Mouse (Mus musculus): Measurements from ENCODE around the gene Atg2b. TPM values are rescaled to one million over a fixed set of nuclear protein-coding genes. Genes with fewer than 3 reads are reported as not detected.

Atg2b gene
- polyA plus RNA-seq, 2 experiments: 18.6 to 32.5 TPM

DNA sequence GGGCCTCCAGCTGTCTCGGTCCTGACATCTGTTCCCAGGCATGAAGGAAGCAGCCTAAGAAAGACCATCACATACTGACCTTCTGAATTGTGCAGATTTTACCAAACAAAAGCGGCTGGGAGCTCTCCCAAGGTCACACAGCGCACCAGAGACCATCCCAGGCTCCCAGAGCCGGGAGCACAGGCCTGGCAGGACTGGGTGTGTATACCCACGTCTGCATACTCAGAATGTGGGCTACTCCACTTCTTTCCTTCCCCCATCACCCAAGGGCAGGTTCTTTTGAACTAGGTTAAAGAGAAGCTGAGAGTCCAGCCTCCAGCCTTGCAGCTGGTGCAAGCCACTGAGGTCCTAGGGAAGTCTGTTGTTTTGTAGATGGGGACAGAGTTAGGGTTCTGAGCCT is 85.9 kb downstream of the Atg2b start:
- WGBS: 63% methylated on average over 5 of the region's 5 CpGs
- no peaks in the 10 kb centered on the region for H3K36me3 ChIP-seq (ENCODE audit: control insufficient read depth, insufficient read depth, low read length)
- no peak overlapping the region for H3K4me3 ChIP-seq (replicated peaks; ENCODE audit: low read length)
- no peak overlapping the region for H3K27ac ChIP-seq (replicated peaks; ENCODE audit: low read depth, low read length)
- no peak for TF ChIP-seq POLR2A (IDR thresholded peaks at IDR 0.05; ENCODE audit: borderline replicate concordance, extremely low read depth, insufficient read depth, insufficient read length)
- no peaks in the 10 kb centered on the region for H3K27me3 ChIP-seq (ENCODE audit: control insufficient read depth, insufficient read depth, low read length)
- H3K9me3 ChIP-seq (ENCODE audit: control insufficient read depth, low read length): no peaks in the 10 kb centered on the region
- DNase-seq (ENCODE audit: low spot score) (no peak), ATAC-seq (ENCODE audit: low FRiP score, low read depth) (no peak)
- H3K4me1 ChIP-seq (ENCODE audit: control insufficient read depth, insufficient read depth, low read length): no peaks in the 10 kb centered on the region
- no peak overlapping the region for H3K9ac ChIP-seq (ENCODE audit: low read depth, low read length, severe bottlenecking)
- no peak overlapping the region for H3K4me2 ChIP-seq (replicated peaks; ENCODE audit: low read depth, low read length, severe bottlenecking)

DNA sequence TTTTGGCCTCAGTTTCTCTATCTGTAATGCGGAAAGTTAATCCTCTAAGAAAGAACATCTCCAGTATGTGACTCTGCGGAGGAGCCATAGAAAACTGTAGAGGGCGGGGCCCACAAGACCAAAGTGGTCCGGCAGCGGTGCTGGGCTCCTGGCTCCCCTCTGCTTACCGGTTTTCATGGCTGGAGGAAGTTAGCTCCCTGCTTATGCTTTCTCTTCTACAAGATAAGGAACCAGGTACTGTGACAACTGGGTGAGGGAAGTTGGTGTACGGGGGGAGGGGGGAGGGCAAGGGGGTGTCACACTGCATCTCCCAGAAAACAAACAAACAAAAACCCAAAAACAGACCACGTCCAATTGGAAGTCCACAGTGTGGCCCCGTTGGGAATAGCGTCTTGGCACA is 86.5 kb downstream of the Atg2b start:
- 75% methylated on average over 10 of the region's 10 CpGs for whole genome bisulfite sequencing
- ATAC-seq (ENCODE audit: low FRiP score, low read depth): no peak
- Histone ChIP-seq H3K4me2 (replicated peaks; ENCODE audit: low read depth, low read length, severe bottlenecking) (no peak overlapping the region), H3K4me1 (ENCODE audit: control insufficient read depth, insufficient read depth, low read length) (no peaks in the 10 kb centered on the region), H3K27me3 (ENCODE audit: control insufficient read depth, insufficient read depth, low read length) (no peaks in the 10 kb centered on the region), H3K9ac (ENCODE audit: low read depth, low read length, severe bottlenecking) (no peak overlapping the region), H3K27ac (replicated peaks; ENCODE audit: low read depth, low read length) (no peak overlapping the region), H3K36me3 (ENCODE audit: control insufficient read depth, insufficient read depth, low read length) (no peaks in the 10 kb centered on the region), H3K9me3 (ENCODE audit: control insufficient read depth, low read length) (no peaks in the 10 kb centered on the region), H3K4me3 (replicated peaks; ENCODE audit: low read length) (no peak overlapping the region)
- DNase-seq (ENCODE audit: low spot score): no peak
- TF ChIP-seq POLR2A (IDR thresholded peaks at IDR 0.05; ENCODE audit: borderline replicate concordance, extremely low read depth, insufficient read depth, insufficient read length): no peak

DNA sequence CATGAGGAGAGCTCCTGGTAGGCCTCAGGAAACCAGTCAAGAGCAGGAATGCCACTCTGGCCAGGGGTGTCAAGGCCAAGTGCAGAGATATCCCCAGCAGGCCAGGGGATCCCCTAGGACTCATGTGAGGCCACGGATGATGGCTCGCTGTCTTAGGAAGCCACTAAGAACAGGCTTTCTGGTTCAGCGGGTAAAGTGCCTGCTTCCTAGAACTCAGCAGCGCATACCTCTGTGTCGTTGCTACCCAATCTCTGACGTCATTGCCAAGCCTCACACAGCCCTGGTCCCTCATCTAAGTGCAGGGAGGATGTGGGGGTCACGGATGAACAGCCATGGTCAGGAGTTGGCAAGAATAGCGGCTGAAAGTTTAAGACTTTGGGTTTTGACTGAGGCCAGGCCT is 87.9 kb downstream of the Atg2b start:
- WGBS: 88% methylated on average over 8 of the region's 8 CpGs
- H3K36me3 ChIP-seq (ENCODE audit: control insufficient read depth, insufficient read depth, low read length): no peaks in the 10 kb centered on the region
- ATAC-seq (ENCODE audit: low FRiP score, low read depth): no peak
- no peak overlapping the region for H3K4me3 ChIP-seq (replicated peaks; ENCODE audit: low read length)
- H3K9ac ChIP-seq (ENCODE audit: low read depth, low read length, severe bottlenecking): no peak overlapping the region
- H3K27ac ChIP-seq (replicated peaks; ENCODE audit: low read depth, low read length): no peak overlapping the region
- TF ChIP-seq POLR2A (IDR thresholded peaks at IDR 0.05; ENCODE audit: borderline replicate concordance, extremely low read depth, insufficient read depth, insufficient read length): no peak
- no peaks in the 10 kb centered on the region for H3K27me3 ChIP-seq (ENCODE audit: control insufficient read depth, insufficient read depth, low read length)
- H3K4me2 ChIP-seq (replicated peaks; ENCODE audit: low read depth, low read length, severe bottlenecking): no peak overlapping the region
- no peak for DNase-seq (ENCODE audit: low spot score)
- no peaks in the 10 kb centered on the region for H3K9me3 ChIP-seq (ENCODE audit: control insufficient read depth, low read length)
- H3K4me1 ChIP-seq (ENCODE audit: control insufficient read depth, insufficient read depth, low read length): no peaks in the 10 kb centered on the region

DNA sequence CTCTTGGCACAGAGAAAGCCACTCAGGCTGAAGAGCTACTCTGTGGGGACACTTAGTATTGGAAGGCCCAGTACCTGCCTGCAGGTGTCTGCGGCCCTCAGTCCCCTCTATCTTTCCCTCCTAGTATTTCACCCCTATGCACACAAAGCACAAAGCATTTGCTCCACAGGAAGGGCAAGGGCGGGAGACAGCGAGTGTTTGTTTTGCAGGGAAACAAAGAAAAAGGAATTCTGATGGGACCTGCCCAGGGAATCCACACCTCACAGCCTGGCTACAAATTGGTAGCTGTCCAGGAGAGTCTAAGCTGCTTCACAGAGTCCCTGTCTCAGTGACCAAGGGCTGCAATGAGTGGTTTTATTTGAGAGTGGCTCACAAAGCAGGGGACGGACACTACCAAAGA is 91.5 kb downstream of the Atg2b start:
- 80% methylated on average over 4 of the region's 4 CpGs for WGBS
- no peak for DNase-seq (ENCODE audit: low spot score)
- Histone ChIP-seq H3K9me3 (ENCODE audit: control insufficient read depth, low read length) (no peaks in the 10 kb centered on the region), H3K27me3 (ENCODE audit: control insufficient read depth, insufficient read depth, low read length) (no peaks in the 10 kb centered on the region), H3K4me2 (replicated peaks; ENCODE audit: low read depth, low read length, severe bottlenecking) (no peak overlapping the region), H3K4me1 (ENCODE audit: control insufficient read depth, insufficient read depth, low read length) (no peaks in the 10 kb centered on the region), H3K9ac (ENCODE audit: low read depth, low read length, severe bottlenecking) (no peak overlapping the region), H3K27ac (replicated peaks; ENCODE audit: low read depth, low read length) (no peak overlapping the region), H3K4me3 (replicated peaks; ENCODE audit: low read length) (no peak overlapping the region), H3K36me3 (ENCODE audit: control insufficient read depth, insufficient read depth, low read length) (no peaks in the 10 kb centered on the region)
- TF ChIP-seq POLR2A (IDR thresholded peaks at IDR 0.05; ENCODE audit: borderline replicate concordance, extremely low read depth, insufficient read depth, insufficient read length): no peak
- ATAC-seq (ENCODE audit: low FRiP score, low read depth): no peak

DNA sequence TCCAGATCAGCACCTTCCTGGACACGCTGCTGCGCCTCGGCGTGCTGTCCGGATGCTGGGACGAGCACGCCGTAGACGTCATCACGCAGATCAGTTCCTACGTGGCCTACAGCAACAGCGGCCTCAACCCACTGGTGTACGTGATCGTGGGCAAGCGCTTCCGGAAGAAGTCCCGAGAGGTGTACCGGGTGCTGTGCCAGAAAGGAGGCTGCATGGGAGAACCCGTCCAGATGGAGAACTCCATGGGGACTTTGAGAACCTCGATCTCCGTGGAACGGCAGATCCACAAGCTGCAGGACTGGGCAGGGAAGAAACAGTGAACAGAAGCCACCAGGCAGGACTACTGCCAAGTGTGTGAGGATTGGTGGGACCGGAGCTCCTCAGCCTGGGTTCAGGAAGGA is 92.7 kb downstream of the Atg2b start:
- no peak overlapping the region for H3K27ac ChIP-seq (replicated peaks; ENCODE audit: low read depth, low read length)
- H3K4me3 ChIP-seq (replicated peaks; ENCODE audit: low read length): no peak overlapping the region
- 93% methylated on average over 23 of the region's 23 CpGs for WGBS
- no peak for ATAC-seq (ENCODE audit: low FRiP score, low read depth)
- H3K9ac ChIP-seq (ENCODE audit: low read depth, low read length, severe bottlenecking): no peak overlapping the region
- no peak for DNase-seq (ENCODE audit: low spot score)
- H3K4me1 ChIP-seq (ENCODE audit: control insufficient read depth, insufficient read depth, low read length): no peaks in the 10 kb centered on the region
- no peaks in the 10 kb centered on the region for H3K27me3 ChIP-seq (ENCODE audit: control insufficient read depth, insufficient read depth, low read length)
- H3K9me3 ChIP-seq (ENCODE audit: control insufficient read depth, low read length): no peaks in the 10 kb centered on the region
- no peak overlapping the region for H3K4me2 ChIP-seq (replicated peaks; ENCODE audit: low read depth, low read length, severe bottlenecking)
- H3K36me3 ChIP-seq (ENCODE audit: control insufficient read depth, insufficient read depth, low read length): no peaks in the 10 kb centered on the region
- TF ChIP-seq POLR2A (IDR thresholded peaks at IDR 0.05; ENCODE audit: borderline replicate concordance, extremely low read depth, insufficient read depth, insufficient read length): no peak

DNA sequence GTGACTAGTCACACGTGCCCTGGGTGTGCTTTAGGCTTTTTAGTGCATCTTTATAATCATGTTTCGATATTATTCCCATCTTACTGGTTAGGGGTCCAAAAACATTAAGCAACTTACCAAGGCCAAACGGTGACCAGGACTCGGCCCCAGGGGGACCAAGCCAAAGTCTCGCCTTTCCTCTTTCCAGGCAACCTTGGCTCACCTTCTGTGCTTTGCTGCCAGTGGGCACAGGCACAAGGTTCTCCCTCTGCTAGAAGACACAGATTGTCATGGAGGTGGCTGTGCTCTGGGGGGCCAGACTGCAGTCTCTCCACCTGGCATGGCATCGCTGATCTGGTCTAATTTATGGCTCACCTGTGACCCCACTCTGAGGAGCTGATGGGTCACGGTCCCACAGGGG is 94.2 kb downstream of the Atg2b start:
- no peak overlapping the region for H3K27ac ChIP-seq (replicated peaks; ENCODE audit: low read depth, low read length)
- ATAC-seq (ENCODE audit: low FRiP score, low read depth) (no peak), DNase-seq (ENCODE audit: low spot score) (no peak)
- 73% methylated on average over 7 of the region's 7 CpGs for WGBS
- TF ChIP-seq POLR2A (IDR thresholded peaks at IDR 0.05; ENCODE audit: borderline replicate concordance, extremely low read depth, insufficient read depth, insufficient read length): no peak
- no peaks in the 10 kb centered on the region for H3K27me3 ChIP-seq (ENCODE audit: control insufficient read depth, insufficient read depth, low read length)
- no peak overlapping the region for H3K4me3 ChIP-seq (replicated peaks; ENCODE audit: low read length)
- no peak overlapping the region for H3K9ac ChIP-seq (ENCODE audit: low read depth, low read length, severe bottlenecking)
- H3K4me2 ChIP-seq (replicated peaks; ENCODE audit: low read depth, low read length, severe bottlenecking): no peak overlapping the region
- H3K4me1 ChIP-seq (ENCODE audit: control insufficient read depth, insufficient read depth, low read length): no peaks in the 10 kb centered on the region
- H3K9me3 ChIP-seq (ENCODE audit: control insufficient read depth, low read length): no peaks in the 10 kb centered on the region
- no peaks in the 10 kb centered on the region for H3K36me3 ChIP-seq (ENCODE audit: control insufficient read depth, insufficient read depth, low read length)
